Mouse (Mus musculus): Measurements from ENCODE around the gene Ctps. TPM values are rescaled to one million over a fixed set of nuclear protein-coding genes. Genes with fewer than 3 reads are reported as not detected.

The Ctps gene
- 130 TPM in 2 replicates for polyA plus RNA-seq (2011; ENCODE audit: insufficient read depth, insufficient read length, low read depth, missing spikeins)

GRCm38 (mm10) chr4:120569486-120570437 is at the start of gene Ctps:
Ctps (minus strand) TSS chr4:120570276.
- no peaks in the 10 kb centered on the region for H3K4me1 ChIP-seq (ENCODE audit: control insufficient read depth, insufficient read depth, low read length)
- peak within 1 kb of the TSS; percentile 91 for H3K4me3 ChIP-seq (ENCODE audit: low read depth, low read length)
- H3K27ac ChIP-seq (ENCODE audit: insufficient read depth, low read length): peak within 1 kb of the TSS; percentile 12; the same call in 1 of the 2 replicates
- H3K9ac ChIP-seq (ENCODE audit: low read depth, poor library complexity, severe bottlenecking): peak within 1 kb of the TSS; percentile 93
- H3K9me3 ChIP-seq (replicated peaks; ENCODE audit: control insufficient read depth, insufficient read depth, low read length, poor library complexity, severe bottlenecking): no peaks in the 10 kb centered on the region
- H3K36me3 ChIP-seq (ENCODE audit: control insufficient read depth, insufficient read depth, low read length, poor library complexity, severe bottlenecking): peaks cover 11% of the 10 kb centered on the region
- TF ChIP-seq CTCF (IDR thresholded peaks at IDR 0.05; ENCODE audit: low read depth, low read length) (no peak), POLR2A (IDR thresholded peaks at IDR 0.05; ENCODE audit: insufficient read depth, low read length) (peak; percentile 93), EP300 (IDR thresholded peaks at IDR 0.05; ENCODE audit: insufficient read depth, low read depth, low read length) (0 out of 2 replicates have a peak, but pooled peaks have one; percentile 21)
- no peaks in the 10 kb centered on the region for H3K27me3 ChIP-seq (ENCODE audit: control insufficient read depth, insufficient read depth, low read length, poor library complexity, severe bottlenecking)

- no peaks in the 10 kb centered on the region for H3K36me3 ChIP-seq (ENCODE audit: control insufficient read depth, insufficient read depth, low read length, poor library complexity, severe bottlenecking)
- no peaks in the 10 kb centered on the region for H3K9me3 ChIP-seq (replicated peaks; ENCODE audit: control insufficient read depth, insufficient read depth, low read length, poor library complexity, severe bottlenecking)
- H3K9ac ChIP-seq (ENCODE audit: low read depth, poor library complexity, severe bottlenecking): no peak overlapping the region
- no peak overlapping the region for H3K27ac ChIP-seq (ENCODE audit: insufficient read depth, low read length)
- peaks cover 8% of the 10 kb centered on the region for H3K4me1 ChIP-seq (ENCODE audit: control insufficient read depth, insufficient read depth, low read length)
- no peaks in the 10 kb centered on the region for H3K27me3 ChIP-seq (ENCODE audit: control insufficient read depth, insufficient read depth, low read length, poor library complexity, severe bottlenecking)
- no peak overlapping the region for H3K4me3 ChIP-seq (ENCODE audit: low read depth, low read length)
- TF ChIP-seq POLR2A (IDR thresholded peaks at IDR 0.05; ENCODE audit: insufficient read depth, low read length) (no peak), CTCF (IDR thresholded peaks at IDR 0.05; ENCODE audit: low read depth, low read length) (no peak), EP300 (IDR thresholded peaks at IDR 0.05; ENCODE audit: insufficient read depth, low read depth, low read length) (peak; percentile 93)
These were observed 46.3 kb upstream of the Ctps start for GRCm38 (mm10) chr4:120616199-120617025.

- Histone ChIP-seq H3K4me1 (ENCODE audit: control insufficient read depth, insufficient read depth, low read length) (peaks cover 10% of the 10 kb centered on the region), H3K9ac (ENCODE audit: low read depth, poor library complexity, severe bottlenecking) (no peak overlapping the region), H3K27me3 (ENCODE audit: control insufficient read depth, insufficient read depth, low read length, poor library complexity, severe bottlenecking) (no peaks in the 10 kb centered on the region), H3K27ac (ENCODE audit: insufficient read depth, low read length) (peak overlapping the region; percentile 24; the same call in 1 of the 2 replicates), H3K36me3 (ENCODE audit: control insufficient read depth, insufficient read depth, low read length, poor library complexity, severe bottlenecking) (no peaks in the 10 kb centered on the region), H3K4me3 (ENCODE audit: low read depth, low read length) (no peak overlapping the region), H3K9me3 (replicated peaks; ENCODE audit: control insufficient read depth, insufficient read depth, low read length, poor library complexity, severe bottlenecking) (no peaks in the 10 kb centered on the region)
- TF ChIP-seq CTCF (IDR thresholded peaks at IDR 0.05; ENCODE audit: low read depth, low read length): no peak
- TF ChIP-seq EP300 (IDR thresholded peaks at IDR 0.05; ENCODE audit: insufficient read depth, low read depth, low read length): no peak
- TF ChIP-seq POLR2A (IDR thresholded peaks at IDR 0.05; ENCODE audit: insufficient read depth, low read length): no peak
These were observed 45.5 kb upstream of the Ctps start for GRCm38 (mm10) chr4:120615528-120616081.

- Histone ChIP-seq H3K4me3 (ENCODE audit: low read depth, low read length) (no peak overlapping the region), H3K27me3 (ENCODE audit: control insufficient read depth, insufficient read depth, low read length, poor library complexity, severe bottlenecking) (no peaks in the 10 kb centered on the region), H3K9me3 (replicated peaks; ENCODE audit: control insufficient read depth, insufficient read depth, low read length, poor library complexity, severe bottlenecking) (no peaks in the 10 kb centered on the region), H3K36me3 (ENCODE audit: control insufficient read depth, insufficient read depth, low read length, poor library complexity, severe bottlenecking) (no peaks in the 10 kb centered on the region), H3K27ac (ENCODE audit: insufficient read depth, low read length) (no peak overlapping the region), H3K9ac (ENCODE audit: low read depth, poor library complexity, severe bottlenecking) (no peak overlapping the region), H3K4me1 (ENCODE audit: control insufficient read depth, insufficient read depth, low read length) (peaks cover 10% of the 10 kb centered on the region)
- TF ChIP-seq CTCF (IDR thresholded peaks at IDR 0.05; ENCODE audit: low read depth, low read length) (no peak), EP300 (IDR thresholded peaks at IDR 0.05; ENCODE audit: insufficient read depth, low read depth, low read length) (no peak), POLR2A (IDR thresholded peaks at IDR 0.05; ENCODE audit: insufficient read depth, low read length) (no peak)
These were observed 44.6 kb upstream of the Ctps start for GRCm38 (mm10) chr4:120614644-120615043.

GRCm38 (mm10) chr4:120613691-120614329 is 43.7 kb upstream of the Ctps start:
- Histone ChIP-seq H3K9me3 (replicated peaks; ENCODE audit: control insufficient read depth, insufficient read depth, low read length, poor library complexity, severe bottlenecking) (no peaks in the 10 kb centered on the region), H3K9ac (ENCODE audit: low read depth, poor library complexity, severe bottlenecking) (no peak overlapping the region), H3K36me3 (ENCODE audit: control insufficient read depth, insufficient read depth, low read length, poor library complexity, severe bottlenecking) (no peaks in the 10 kb centered on the region), H3K27me3 (ENCODE audit: control insufficient read depth, insufficient read depth, low read length, poor library complexity, severe bottlenecking) (no peaks in the 10 kb centered on the region), H3K4me3 (ENCODE audit: low read depth, low read length) (no peak overlapping the region), H3K4me1 (ENCODE audit: control insufficient read depth, insufficient read depth, low read length) (peaks cover 10% of the 10 kb centered on the region), H3K27ac (ENCODE audit: insufficient read depth, low read length) (no peak overlapping the region)
- TF ChIP-seq EP300 (IDR thresholded peaks at IDR 0.05; ENCODE audit: insufficient read depth, low read depth, low read length) (0 out of 2 replicates have a peak, but pooled peaks have one; percentile 26), CTCF (IDR thresholded peaks at IDR 0.05; ENCODE audit: low read depth, low read length) (no peak), POLR2A (IDR thresholded peaks at IDR 0.05; ENCODE audit: insufficient read depth, low read length) (no peak)

Data from ES-Bruce4 (cell line).